Mouse (Mus musculus) heart, postnatal 0 days (tissue): ENCODE data around the gene Sec16a.

Experiments used
- CTCF ChIP-seq: IDR thresholded peaks from 2 replicates; pipeline ENCODE4 v1.5.1; 2016; ENCODE audit warnings: antibody characterized with exemption, control low read depth, low read depth
- EP300 ChIP-seq: IDR thresholded peaks from 2 replicates; pipeline ENCODE4 v1.6.1; 2016; ENCODE audit warnings: antibody characterized with exemption, low read depth

- no peak for TF ChIP-seq CTCF
- TF ChIP-seq EP300: 0 out of 2 replicates have a peak, but pooled peaks have one; percentile 14
These were observed at the start of gene Sec16a for GRCm38 (mm10) chr2:26444946-26445665.
